In the genomic region with DNA sequence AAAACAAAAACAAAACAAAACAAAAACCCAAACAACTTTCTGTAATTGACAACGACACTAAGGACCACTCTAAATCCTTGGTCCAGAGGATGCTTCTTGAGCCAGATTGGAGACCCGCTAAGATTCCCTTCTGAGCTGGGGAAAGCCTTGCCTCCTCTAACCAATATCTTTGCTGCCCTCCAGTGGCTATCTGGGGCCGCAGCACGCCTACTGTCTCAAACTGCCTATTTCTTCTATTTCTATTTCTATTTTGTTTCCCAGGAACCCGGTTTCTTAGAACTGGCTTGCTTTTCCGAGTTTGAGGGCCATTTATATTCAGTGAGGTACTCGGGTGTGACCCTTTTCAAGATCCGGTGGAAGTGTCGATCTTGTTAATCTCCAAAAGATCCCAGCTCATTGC, we compare ENCODE assay signal across 8 mouse cellular contexts. TPM values are rescaled to one million over a fixed set of nuclear protein-coding genes. Genes with fewer than 3 reads are reported as not detected.
DNase-seq lines count a peak whose midpoint lies in the region; ATAC-seq lines count a peak whose summit lies in the region.

No protein-coding gene starts in this region.

- H3K4me2 ChIP-seq in limb, embryonic 13.5 days (replicated peaks): peak overlapping the region; percentile 23; the same call in 1 of the 2 replicates

- H3K9me3 ChIP-seq in limb, embryonic 13.5 days: no peaks in the 10 kb centered on the region

- no peaks in the 10 kb centered on the region for H3K27me3 ChIP-seq in limb, embryonic 13.5 days

- no peak overlapping the region for H3K4me3 ChIP-seq in limb, embryonic 13.5 days

- H3K9ac ChIP-seq in limb, embryonic 13.5 days: no peak overlapping the region

- no peaks in the 10 kb centered on the region for H3K4me1 ChIP-seq in limb, embryonic 13.5 days

- no peak overlapping the region for H3K27ac ChIP-seq in limb, embryonic 13.5 days

- 15% methylated on average over 9 of the region's 9 CpGs for WGBS in limb, embryonic 13.5 days

- no peak for ATAC-seq in limb, embryonic 13.5 days (ENCODE audit: low FRiP score, low read depth)
- ATAC-seq in monocyte, adult 5-6 weeks (replicated peaks; ENCODE audit: insufficient number of reproducible peaks, low FRiP score, low TSS enrichment, poor library complexity, severe bottlenecking): peak; percentile 57; the same call in 1 of the 2 replicates

- H3K36me3 ChIP-seq in limb, embryonic 13.5 days: no peaks in the 10 kb centered on the region

- DNase-seq in urinary bladder, postnatal 14 days (ENCODE audit: low spot score): peak; percentile 77
- no peak for DNase-seq in urinary bladder, adult 2 months (ENCODE audit: low spot score)
- peak; percentile 86 to 88 for DNase-seq in cerebellum, postnatal 14 days
- DNase-seq in gastrocnemius, adult 8-10 months (ENCODE audit: low spot score in 2 of 2): peak; percentile 29 to 43
- peak; percentile 49 to 75 for DNase-seq in kidney, adult 8-10 months
- DNase-seq in spleen, postnatal 36 days (ENCODE audit: low spot score in 2 of 2): peak; percentile 46 to 62

RNA-seq across cellular contexts. Expression of a gene that starts 23.6 kb away (rescaled TPM):
- polyA plus RNA-seq in urinary bladder, adult 2 months (2012; rRNA removed): 4.0 and 4.9 TPM in 2 replicates
- not detected for total RNA-seq in gastrocnemius, adult 8-10 months (2022)
- 3.3 and 3.5 TPM in 2 replicates for polyA plus RNA-seq in limb, embryonic 13.5 days (2015; fragmentation: Nextera tagmentation; extraction: Ambion mirVana)
- 28.7 to 49.6 TPM (median 34.2 TPM) in 3 replicates for total RNA-seq in monocyte, adult 5-6 weeks (2017)

Comparison
In these comparisons a context has a peak if more than half of its experiments do, and no peak if none do; other contexts are left out.
1. RNA of a gene that starts 23.6 kb away (total RNA-seq): 28.7 to 49.6 TPM in monocyte, adult 5-6 weeks; not detected in gastrocnemius, adult 8-10 months; every median in the first group is over 10 times any median in the second.